Mouse (Mus musculus) hindbrain, embryonic 11.5 days (tissue): ENCODE measurements around the gene Ak7. TPM values are rescaled to one million over a fixed set of nuclear protein-coding genes. Genes with fewer than 3 reads are reported as not detected.

ENCODE experiments used
- ATAC-seq: fragments of 200-750 bp; cut with Nextera tagmentation; 2 replicates; pipeline ENCODE4 v1.8.0; 2017; ENCODE audit warnings: mild to moderate bottlenecking, moderate TSS enrichment, moderate library complexity; ENCODE audit not compliant: low FRiP score
- DNase-seq: peaks from one replicate; pipeline ENCODE4 v3.0.0-alpha.2; 2015; ENCODE audit warnings: low spot score
- H3K27ac ChIP-seq: fragments of 300-500 bp; sonication (generic); 2 replicates; pipeline ENCODE4 v1.5.1; 2014; ENCODE audit warnings: mild to moderate bottlenecking, low read depth, low read length
- H3K27me3 ChIP-seq: fragments of 300-500 bp; sonication (generic); 2 replicates; pipeline ENCODE4 v1.6.1; 2014; ENCODE audit warnings: mild to moderate bottlenecking, low read length, moderate library complexity, mixed read lengths; ENCODE audit not compliant: control insufficient read depth, insufficient read depth
- H3K36me3 ChIP-seq: fragments of 300-500 bp; sonication (generic); 2 replicates; pipeline ENCODE4 v1.6.1; 2014; ENCODE audit warnings: mild to moderate bottlenecking, low read length, moderate library complexity, mixed read lengths; ENCODE audit not compliant: control insufficient read depth, insufficient read depth
- H3K4me1 ChIP-seq: fragments of 300-500 bp; sonication (generic); replicated peaks from 2 replicates; pipeline ENCODE4 v1.6.1; 2014; ENCODE audit warnings: low read length, mixed read lengths; ENCODE audit not compliant: control insufficient read depth, insufficient read depth
- H3K4me2 ChIP-seq: fragments of 300-500 bp; sonication (generic); replicated peaks from 2 replicates; pipeline ENCODE4 v1.6.1; 2014; ENCODE audit warnings: mild to moderate bottlenecking, low read depth, low read length
- H3K4me3 ChIP-seq: fragments of 300-500 bp; sonication (generic); 2 replicates; pipeline ENCODE4 v1.5.1; 2014; ENCODE audit warnings: low read depth, low read length
- H3K9ac ChIP-seq: fragments of 300-500 bp; sonication (generic); 2 replicates; pipeline ENCODE4 v1.6.1; 2014; ENCODE audit warnings: low read depth, low read length
- H3K9me3 ChIP-seq: fragments of 300-500 bp; sonication (generic); 2 replicates; pipeline ENCODE4 v1.6.1; 2016; ENCODE audit warnings: low read length; ENCODE audit not compliant: control insufficient read depth
- WGBS: fragments of 180-500 bp; shearing (Covaris S2); extraction: QIAGEN DNeasy Blood & Tissue Kit; methylation state at CpG from one replicate; pipeline ENCODE4 v1.1.7; 2014; 5-methylcytosine and 5-hydroxymethylcytosine counted together
- polyA plus RNA-seq: library from polyadenylated mRNA; unstranded; fragments of >200 nt; fragmentation: Nextera tagmentation; extraction: Ambion mirVana; gene quantifications from 2 replicates; pipeline ENCODE4 v1.2.1, GENCODE M21; 2014

The Ak7 gene
- polyA plus RNA-seq, 1 experiment from 2014 or later, result 1.1 TPM

DNA sequence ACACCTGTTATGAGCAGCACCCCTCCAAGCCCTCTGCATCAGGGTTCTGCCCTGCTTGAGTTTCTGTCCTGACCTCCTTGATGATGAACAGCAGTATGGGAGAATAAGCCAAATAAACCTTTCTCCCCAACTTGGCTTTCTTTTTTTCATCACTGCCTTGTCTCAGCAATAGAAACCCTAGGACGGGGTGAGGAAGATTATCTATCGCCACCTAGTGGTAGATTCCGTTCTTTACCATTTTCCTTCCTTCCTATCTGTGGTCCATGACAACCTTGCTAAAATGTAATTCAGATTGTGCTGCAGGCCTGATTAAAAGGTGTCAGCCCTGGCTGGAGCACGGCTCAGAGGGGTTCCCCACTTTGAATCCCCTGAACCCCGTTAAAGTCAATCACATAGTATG is 16.9 kb downstream of the Ak7 start:
- no peaks in the 10 kb centered on the region for H3K9me3 ChIP-seq
- no peaks in the 10 kb centered on the region for H3K4me1 ChIP-seq
- 3% methylated on average over 5 of the region's 5 CpGs for whole genome bisulfite sequencing
- ATAC-seq (peak; percentile 62), DNase-seq (peak; percentile 79)
- no peak overlapping the region for H3K4me3 ChIP-seq
- H3K27ac ChIP-seq, result no peak overlapping the region
- no peak overlapping the region for H3K9ac ChIP-seq
- H3K4me2 ChIP-seq, result no peak overlapping the region
- H3K36me3 ChIP-seq, result no peaks in the 10 kb centered on the region
- H3K27me3 ChIP-seq, result no peaks in the 10 kb centered on the region

DNA sequence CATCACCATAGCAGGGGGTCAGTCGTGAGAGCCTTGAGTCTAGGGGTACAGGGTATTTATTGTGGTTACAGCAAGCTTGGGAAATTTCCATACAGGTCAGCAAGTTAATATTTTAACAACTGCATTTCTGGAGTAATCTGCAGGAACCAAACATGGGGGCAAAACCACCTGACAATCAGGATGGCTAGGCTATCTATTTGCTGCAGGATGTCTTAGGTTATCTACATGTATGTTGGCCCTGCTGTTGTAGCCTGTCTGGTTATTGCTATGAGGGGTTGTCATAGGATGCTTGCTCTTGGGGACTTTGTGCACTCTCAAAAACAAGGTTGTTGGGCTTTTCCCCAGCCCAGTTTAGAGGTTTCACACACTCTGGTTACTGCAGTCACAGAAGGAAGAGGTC is 18.8 kb downstream of the Ak7 start:
- Histone ChIP-seq H3K9me3 (no peaks in the 10 kb centered on the region), H3K4me2 (no peak overlapping the region), H3K27me3 (no peaks in the 10 kb centered on the region), H3K4me3 (no peak overlapping the region), H3K9ac (no peak overlapping the region), H3K4me1 (no peaks in the 10 kb centered on the region), H3K36me3 (no peaks in the 10 kb centered on the region), H3K27ac (no peak overlapping the region)
- WGBS, result 54% methylated on average over 1 of the region's 1 CpGs
- ATAC-seq (no peak), DNase-seq (no peak)

DNA sequence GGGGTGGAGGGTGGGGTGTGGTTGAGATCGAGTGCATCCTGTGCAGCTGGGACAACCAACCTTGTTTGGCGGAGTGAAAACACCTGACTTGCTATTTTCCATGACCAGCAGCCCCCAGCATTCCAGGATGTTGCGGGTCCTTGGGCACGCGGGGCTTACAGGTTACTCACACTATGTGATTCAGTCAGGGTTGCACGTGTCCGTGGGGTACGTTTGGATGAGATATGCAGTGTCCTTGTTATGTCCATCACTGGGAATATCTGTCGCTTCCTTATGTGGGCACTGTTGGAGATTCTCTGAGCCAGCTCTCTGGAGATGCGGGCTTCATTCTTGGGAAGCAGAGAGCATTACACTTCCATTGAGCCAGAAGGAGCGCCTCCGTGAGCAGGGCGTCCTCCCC is 20.0 kb downstream of the Ak7 start:
- Histone ChIP-seq H3K27me3 (no peaks in the 10 kb centered on the region), H3K4me2 (no peak overlapping the region), H3K9me3 (no peaks in the 10 kb centered on the region), H3K4me3 (no peak overlapping the region), H3K4me1 (no peaks in the 10 kb centered on the region), H3K9ac (no peak overlapping the region), H3K36me3 (no peaks in the 10 kb centered on the region), H3K27ac (no peak overlapping the region)
- DNase-seq (no peak), ATAC-seq (no peak)
- WGBS, result 76% methylated on average over 13 of the region's 13 CpGs

DNA sequence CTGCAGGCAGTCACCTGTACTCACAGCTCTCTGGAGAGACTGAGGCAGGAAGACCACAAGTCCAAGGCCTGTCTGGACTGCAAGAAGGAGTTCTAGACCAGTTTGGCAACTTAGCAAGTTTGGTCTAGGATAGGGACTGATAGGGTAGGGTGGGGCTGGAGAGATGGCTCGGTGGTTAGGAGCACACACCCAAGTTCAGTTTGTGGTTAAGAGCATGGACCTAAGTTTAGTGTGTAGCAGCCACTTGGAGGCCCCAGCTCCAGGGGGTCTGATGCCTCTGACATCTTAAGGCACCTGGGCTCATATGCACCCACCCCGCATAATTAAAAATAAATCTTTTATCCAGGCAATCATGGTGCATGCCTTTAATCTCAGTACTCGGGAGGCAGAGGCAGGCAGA is 21.5 kb downstream of the Ak7 start:
- no peak for DNase-seq
- Histone ChIP-seq H3K27ac (no peak overlapping the region), H3K4me3 (no peak overlapping the region), H3K27me3 (no peaks in the 10 kb centered on the region), H3K9me3 (no peaks in the 10 kb centered on the region), H3K4me2 (no peak overlapping the region), H3K4me1 (no peaks in the 10 kb centered on the region), H3K36me3 (no peaks in the 10 kb centered on the region), H3K9ac (no peak overlapping the region)
- 93% methylated on average over 3 of the region's 3 CpGs for WGBS
- no peak for ATAC-seq

DNA sequence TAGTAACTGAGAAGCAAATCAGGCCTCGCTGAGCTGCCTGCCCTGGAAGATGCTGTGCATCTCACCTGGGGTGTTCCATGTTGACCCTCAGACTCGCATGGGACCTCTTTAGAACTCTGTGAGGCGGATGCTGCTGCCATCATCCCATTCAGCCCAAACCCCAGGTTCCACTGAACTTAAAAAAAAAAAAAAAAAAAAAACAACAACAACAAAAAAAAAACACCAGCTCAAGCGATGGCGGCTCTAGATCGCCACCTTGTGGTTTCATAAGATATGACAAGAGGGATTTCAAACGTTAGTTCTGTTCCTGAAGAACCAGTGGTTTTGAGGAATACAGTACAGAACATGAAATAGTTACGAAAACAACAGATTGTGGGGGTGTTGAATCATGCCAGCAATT is 22.2 kb downstream of the Ak7 start:
- Histone ChIP-seq H3K9me3 (no peaks in the 10 kb centered on the region), H3K4me2 (no peak overlapping the region), H3K27me3 (no peaks in the 10 kb centered on the region), H3K4me1 (no peaks in the 10 kb centered on the region), H3K27ac (no peak overlapping the region), H3K9ac (no peak overlapping the region), H3K4me3 (no peak overlapping the region), H3K36me3 (no peaks in the 10 kb centered on the region)
- ATAC-seq (no peak), DNase-seq (peak; percentile 65)
- 29% methylated on average over 8 of the region's 8 CpGs for WGBS

DNA sequence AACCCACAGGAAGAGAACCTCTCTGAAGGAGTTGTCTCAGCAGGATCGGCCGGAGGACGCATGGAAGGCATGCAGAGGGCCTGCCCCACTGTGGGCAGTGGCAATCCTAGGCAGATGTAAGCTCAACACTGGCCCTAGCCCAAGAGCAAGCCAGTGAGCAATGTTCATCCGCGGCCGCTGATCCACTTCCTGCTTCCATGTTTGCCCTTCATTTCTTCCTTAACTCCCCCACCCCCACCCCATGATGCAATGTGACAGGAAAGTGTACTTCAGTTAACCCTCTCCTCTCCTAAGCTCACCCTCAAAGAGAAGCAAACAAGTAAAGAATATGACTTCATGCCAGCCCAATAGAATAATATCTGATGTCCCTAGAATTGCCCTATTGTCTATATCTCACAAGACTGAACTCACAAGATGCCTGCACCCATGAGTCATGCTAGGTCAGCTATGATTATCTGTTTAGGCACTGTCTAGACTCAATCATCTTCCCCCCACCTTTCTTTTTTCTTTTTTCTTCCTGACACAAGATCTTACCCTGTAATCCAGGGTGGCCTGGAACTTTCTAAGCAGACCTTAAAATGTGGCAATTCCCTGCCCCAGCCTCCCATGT is 25.2 kb downstream of the Ak7 start:
- 84% methylated on average over 6 of the region's 6 CpGs for WGBS
- Histone ChIP-seq H3K4me1 (no peaks in the 10 kb centered on the region), H3K4me2 (no peak overlapping the region), H3K27ac (no peak overlapping the region), H3K9me3 (no peaks in the 10 kb centered on the region), H3K4me3 (no peak overlapping the region), H3K36me3 (no peaks in the 10 kb centered on the region), H3K9ac (no peak overlapping the region), H3K27me3 (no peaks in the 10 kb centered on the region)
- DNase-seq (no peak), ATAC-seq (no peak)

DNA sequence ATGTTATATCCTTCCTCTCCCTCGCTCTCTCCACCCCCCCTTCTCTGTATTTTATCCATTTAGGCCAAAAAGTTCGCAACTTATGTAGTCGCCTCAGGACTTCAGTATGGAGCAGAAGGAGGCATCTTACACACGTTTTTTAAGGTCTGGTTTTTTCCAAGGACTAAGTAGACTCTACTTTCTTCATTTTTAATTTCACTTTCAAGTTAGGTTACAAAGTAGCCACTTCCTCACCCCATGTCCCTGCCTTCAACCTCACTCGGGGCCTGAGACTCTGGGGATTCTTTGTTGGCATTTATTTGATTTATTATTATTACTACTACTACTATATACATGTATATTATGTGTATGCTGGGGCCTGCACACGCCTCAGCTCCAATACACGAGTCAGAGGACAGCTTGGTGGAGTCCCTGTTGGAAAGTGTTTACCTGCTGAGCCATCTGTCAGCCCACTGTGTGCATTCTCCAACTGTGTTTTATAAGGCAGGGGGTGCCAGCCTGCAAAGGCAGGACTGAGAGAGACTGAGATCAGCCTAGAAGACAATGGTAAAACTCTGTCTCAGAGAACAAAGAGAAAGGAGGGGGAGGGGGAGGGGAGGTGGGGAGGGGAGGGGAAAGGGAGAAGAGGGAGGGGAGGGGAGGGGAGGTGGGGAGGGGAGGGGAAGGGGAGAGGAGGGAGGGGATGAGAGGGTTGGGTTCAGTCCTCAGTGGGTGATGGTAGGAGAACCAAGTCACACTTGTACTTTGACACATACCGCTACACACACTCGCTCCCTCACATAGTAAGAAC is 27.8 kb downstream of the Ak7 start:
- 74% methylated on average over 9 of the region's 9 CpGs for WGBS
- H3K4me2 ChIP-seq, result no peak overlapping the region
- no peak overlapping the region for H3K9ac ChIP-seq
- no peak overlapping the region for H3K4me3 ChIP-seq
- no peaks in the 10 kb centered on the region for H3K9me3 ChIP-seq
- H3K27ac ChIP-seq, result no peak overlapping the region
- ATAC-seq (no peak), DNase-seq (no peak)
- H3K27me3 ChIP-seq, result no peaks in the 10 kb centered on the region
- H3K36me3 ChIP-seq, result no peaks in the 10 kb centered on the region
- no peaks in the 10 kb centered on the region for H3K4me1 ChIP-seq

DNA sequence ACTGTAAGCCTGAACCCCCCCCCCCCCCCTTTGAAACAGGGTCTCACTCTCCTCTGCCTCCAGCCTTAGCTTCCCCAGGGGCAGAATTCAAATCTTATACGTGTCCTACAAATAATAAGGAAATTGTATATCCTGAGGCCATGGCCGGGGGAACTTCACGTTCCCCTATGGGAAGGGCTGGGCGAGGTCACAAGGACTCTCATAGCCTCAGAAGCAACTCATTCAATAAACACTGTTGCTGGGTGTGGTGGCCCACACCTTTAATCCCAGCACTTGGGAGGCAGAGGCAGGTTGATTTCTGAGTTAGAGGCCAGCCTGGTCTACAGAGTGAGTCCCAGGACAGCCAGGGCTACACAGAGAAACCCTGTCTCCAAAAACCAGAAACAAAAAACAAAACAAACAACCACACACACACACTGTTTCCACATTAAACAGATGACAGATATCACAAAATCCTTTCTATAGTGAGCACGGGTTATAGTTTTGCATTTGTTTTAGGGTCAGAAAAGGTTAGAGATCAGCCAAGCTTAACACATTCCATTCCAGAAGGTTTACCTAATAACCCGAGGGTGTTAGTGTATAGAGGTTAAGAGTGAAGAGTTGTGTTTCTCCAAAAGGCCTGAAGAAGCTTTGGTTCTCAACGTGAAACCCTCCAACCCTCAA is 29.6 kb downstream of the Ak7 start:
- Histone ChIP-seq H3K9me3 (no peaks in the 10 kb centered on the region), H3K27ac (no peak overlapping the region), H3K4me2 (no peak overlapping the region), H3K27me3 (no peaks in the 10 kb centered on the region), H3K4me1 (no peaks in the 10 kb centered on the region), H3K36me3 (no peaks in the 10 kb centered on the region), H3K4me3 (no peak overlapping the region), H3K9ac (no peak overlapping the region)
- DNase-seq (no peak), ATAC-seq (no peak)
- WGBS, result 77% methylated on average over 7 of the region's 7 CpGs

DNA sequence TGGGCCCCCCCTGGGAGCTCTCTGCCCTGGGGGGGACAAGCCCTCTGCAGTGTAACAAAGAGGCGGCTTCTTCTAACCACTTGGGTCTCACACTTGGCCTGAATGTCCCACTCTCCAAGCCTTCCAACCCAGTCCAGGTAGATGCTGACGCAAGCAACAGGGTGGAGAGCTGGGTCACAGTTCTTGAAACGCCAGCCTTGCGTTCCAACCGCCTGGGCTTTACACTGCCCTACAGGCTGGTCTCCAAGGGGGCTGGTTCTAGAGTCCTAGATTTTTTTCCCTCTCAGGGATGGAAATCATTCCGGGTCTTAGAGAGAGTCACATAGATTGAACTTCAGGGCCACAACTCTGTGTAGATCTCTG is 30.1 kb downstream of the Ak7 start:
- H3K27ac ChIP-seq, result no peak overlapping the region
- no peaks in the 10 kb centered on the region for H3K9me3 ChIP-seq
- H3K4me3 ChIP-seq, result no peak overlapping the region
- 88% methylated on average over 6 of the region's 6 CpGs for WGBS
- H3K27me3 ChIP-seq, result no peaks in the 10 kb centered on the region
- DNase-seq (no peak), ATAC-seq (no peak)
- no peaks in the 10 kb centered on the region for H3K36me3 ChIP-seq
- H3K4me2 ChIP-seq, result no peak overlapping the region
- H3K9ac ChIP-seq, result no peak overlapping the region
- no peaks in the 10 kb centered on the region for H3K4me1 ChIP-seq
